Mouse (Mus musculus): Measurements from ENCODE around the gene Myocd. TPM values are rescaled to one million over a fixed set of nuclear protein-coding genes. Genes with fewer than 3 reads are reported as not detected.

Myocd gene
- 0.29 and 0.69 TPM in 2 replicates for polyA plus RNA-seq (2012; rRNA removed; ENCODE audit: low replicate concordance)

GRCm38 (mm10) chr11:65269851-65270473, at the start of gene Myocd:
Gene Myocd, minus strand, starts transcription at chr11:65269989.

GRCm38 (mm10) chr11:65162767-65163120, 107.0 kb downstream of the Myocd start, which contains the start of gene Arhgap44:
Gene Arhgap44, minus strand, starts transcription at chr11:65162961.

GRCm38 (mm10) chr11:65159791-65160190, 110.0 kb downstream of the Myocd start, which contains the start of gene 1700086D15Rik:
Gene 1700086D15Rik, minus strand, starts transcription at chr11:65159891.

Other genes starting within 250 kb of the Myocd start
- gene 1700086D15Rik, start 110.1 kb downstream of the Myocd start, polyA plus RNA-seq (2012; rRNA removed; ENCODE audit: low replicate concordance), result not detected in 2 replicates
- 1.6 and 2.6 TPM in 2 replicates for gene Arhgap44, start 107.0 kb downstream of the Myocd start, polyA plus RNA-seq (2012; rRNA removed; ENCODE audit: low replicate concordance)

Data from mammary gland, adult 2 months (tissue).